Mouse (Mus musculus): ENCODE results near the gene Kcnh8. TPM values are rescaled to one million over a fixed set of nuclear protein-coding genes. Genes with fewer than 3 reads are reported as not detected.

Gene Kcnh8
- polyA plus RNA-seq, 1 experiment from 2014 or later = 0.61 TPM

DNA sequence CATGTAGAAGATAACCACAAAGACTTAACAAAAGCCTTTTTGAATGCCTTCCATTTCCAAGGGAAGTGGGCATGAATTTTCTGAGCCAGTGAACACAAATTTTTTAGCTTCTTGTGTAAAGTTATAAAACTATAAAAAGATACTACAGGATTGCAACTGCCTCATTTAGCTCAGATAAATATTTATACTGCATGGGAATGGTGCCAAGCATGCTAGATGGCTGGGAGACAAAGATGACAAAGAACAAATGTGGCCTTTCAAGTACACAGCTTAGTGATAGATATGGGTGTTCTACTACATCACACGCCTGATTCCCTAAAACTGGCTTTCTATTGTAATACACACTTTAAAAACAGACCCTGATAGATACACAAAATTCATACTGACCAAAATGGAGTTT is 282.7 kb downstream of the Kcnh8 start:
- Histone ChIP-seq H3K4me1 (no peaks in the 10 kb centered on the region), H3K9me3 (no peaks in the 10 kb centered on the region), H3K27ac (replicated peaks) (no peak overlapping the region), H3K36me3 (replicated peaks) (no peaks in the 10 kb centered on the region), H3K27me3 (replicated peaks; ENCODE audit: low read depth, poor library complexity, severe bottlenecking) (no peaks in the 10 kb centered on the region), H3K4me3 (no peak overlapping the region)
- 93% methylated on average over 1 of the region's 1 CpGs for WGBS
- DNase-seq (ENCODE audit: low spot score) = no peak

DNA sequence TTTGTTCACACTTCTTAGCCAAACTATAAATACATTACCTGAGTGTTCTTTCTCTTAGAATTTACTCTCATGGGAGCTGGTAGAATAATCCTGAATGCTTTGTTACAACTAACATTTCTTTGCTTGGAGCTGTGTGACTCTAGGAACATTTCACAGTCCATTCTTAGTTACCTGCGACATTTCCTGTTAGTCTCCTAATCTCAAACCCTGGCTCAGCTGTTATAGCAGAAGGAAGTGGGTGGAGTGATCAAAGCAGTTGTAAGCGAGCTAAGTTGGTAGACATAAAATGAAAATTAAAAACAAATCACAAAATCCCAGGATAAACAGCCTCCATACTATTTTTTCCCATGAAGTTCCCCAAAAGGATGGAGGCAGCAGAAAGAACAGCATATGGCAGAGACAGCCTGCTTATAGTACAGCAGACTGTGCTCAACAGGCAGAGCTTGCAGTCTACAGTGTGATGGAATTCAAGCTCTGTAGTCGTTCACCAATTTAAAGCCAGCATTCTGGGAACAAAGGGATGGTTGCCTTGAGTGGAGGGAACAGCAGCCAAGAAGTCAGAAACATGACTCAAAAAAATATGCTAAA is 318.1 kb downstream of the Kcnh8 start:
- Histone ChIP-seq H3K9me3 (no peaks in the 10 kb centered on the region), H3K27ac (replicated peaks) (no peak overlapping the region), H3K4me1 (no peaks in the 10 kb centered on the region), H3K4me3 (no peak overlapping the region), H3K36me3 (replicated peaks) (no peaks in the 10 kb centered on the region), H3K27me3 (replicated peaks; ENCODE audit: low read depth, poor library complexity, severe bottlenecking) (no peaks in the 10 kb centered on the region)
- WGBS = 77% methylated on average over 3 of the region's 3 CpGs
- no peak for DNase-seq (ENCODE audit: low spot score)

DNA sequence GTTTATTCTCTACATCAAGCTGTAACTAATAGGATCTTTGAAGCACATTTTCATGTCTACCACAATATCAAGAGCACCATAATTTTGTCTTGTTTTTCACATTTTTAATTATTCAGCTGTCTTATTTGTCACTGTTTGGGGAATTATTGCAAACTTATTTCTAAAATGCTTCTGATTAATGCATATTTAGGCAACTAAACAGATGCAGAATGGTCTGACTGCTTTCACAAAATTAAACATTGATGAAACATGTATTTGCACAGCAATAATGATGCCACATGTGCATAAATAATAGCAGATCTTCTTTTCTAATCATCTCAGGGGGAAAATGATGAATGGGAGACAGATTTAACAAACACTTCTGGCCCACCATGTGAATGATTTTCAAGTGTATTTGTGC is 341.5 kb downstream of the Kcnh8 start:
- Histone ChIP-seq H3K9me3 (no peaks in the 10 kb centered on the region), H3K4me3 (no peak overlapping the region), H3K27me3 (replicated peaks; ENCODE audit: low read depth, poor library complexity, severe bottlenecking) (no peaks in the 10 kb centered on the region), H3K36me3 (replicated peaks) (no peaks in the 10 kb centered on the region), H3K27ac (replicated peaks) (no peak overlapping the region), H3K4me1 (no peaks in the 10 kb centered on the region)
- no peak for DNase-seq (ENCODE audit: low spot score)

DNA sequence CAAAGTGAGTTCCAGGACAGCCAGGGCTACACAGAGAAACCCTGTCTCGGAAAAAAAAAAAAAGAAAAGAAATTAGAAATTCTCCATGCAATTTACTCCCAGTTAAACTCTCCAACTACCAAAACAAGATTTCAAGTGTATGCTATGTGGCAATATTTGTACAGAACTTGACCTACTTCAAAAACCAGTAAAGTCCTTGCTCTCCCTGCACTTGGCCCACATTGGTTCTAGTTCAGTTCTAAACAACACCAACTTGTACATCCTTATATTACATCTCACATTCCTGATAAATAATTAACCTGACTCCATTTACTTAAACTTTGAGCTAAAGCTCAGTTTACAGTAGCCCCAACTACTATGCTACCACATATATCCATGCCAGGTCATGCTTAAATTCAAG is 370.2 kb downstream of the Kcnh8 start:
- Histone ChIP-seq H3K4me3 (no peak overlapping the region), H3K27ac (replicated peaks) (no peak overlapping the region), H3K36me3 (replicated peaks) (no peaks in the 10 kb centered on the region), H3K27me3 (replicated peaks; ENCODE audit: low read depth, poor library complexity, severe bottlenecking) (no peaks in the 10 kb centered on the region), H3K4me1 (no peaks in the 10 kb centered on the region), H3K9me3 (no peaks in the 10 kb centered on the region)
- WGBS = 67% methylated on average over 1 of the region's 1 CpGs
- no peak for DNase-seq (ENCODE audit: low spot score)

DNA sequence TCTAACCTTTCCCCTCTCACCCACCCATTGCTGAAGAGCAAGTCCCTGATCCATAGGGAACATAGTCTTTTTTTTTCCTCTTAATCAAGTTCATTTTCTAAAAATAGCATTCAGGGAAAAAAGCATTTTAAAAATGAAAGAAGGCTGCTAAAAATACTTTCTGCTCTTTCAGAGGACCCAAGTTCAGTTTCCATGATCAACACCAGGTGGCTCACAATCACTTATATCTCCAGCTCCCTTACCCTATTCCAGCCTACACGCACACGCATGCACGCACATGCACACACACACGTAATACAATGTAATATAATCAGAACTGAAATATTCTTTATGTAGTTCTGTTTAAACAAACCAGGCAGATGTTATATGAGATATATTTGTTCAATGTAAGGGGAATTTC is 378.4 kb downstream of the Kcnh8 start:
- 93% methylated on average over 4 of the region's 4 CpGs for WGBS
- no peaks in the 10 kb centered on the region for H3K27me3 ChIP-seq (replicated peaks; ENCODE audit: low read depth, poor library complexity, severe bottlenecking)
- no peaks in the 10 kb centered on the region for H3K9me3 ChIP-seq

More for the DNA sequence above, 378.4 kb downstream of the Kcnh8 start:
- no peak overlapping the region for H3K27ac ChIP-seq (replicated peaks)
- no peak for DNase-seq (ENCODE audit: low spot score)
- no peaks in the 10 kb centered on the region for H3K36me3 ChIP-seq (replicated peaks)
- H3K4me3 ChIP-seq = no peak overlapping the region
- H3K4me1 ChIP-seq = no peaks in the 10 kb centered on the region
